Mouse (Mus musculus): Measurements from ENCODE around the gene Syce1.
"Not testable (repeated sequence)": the region's sequence is repeated elsewhere in the genome, so short reads cannot be mapped to it uniquely, and the experiment has no call there.

Syce1 gene

DNA sequence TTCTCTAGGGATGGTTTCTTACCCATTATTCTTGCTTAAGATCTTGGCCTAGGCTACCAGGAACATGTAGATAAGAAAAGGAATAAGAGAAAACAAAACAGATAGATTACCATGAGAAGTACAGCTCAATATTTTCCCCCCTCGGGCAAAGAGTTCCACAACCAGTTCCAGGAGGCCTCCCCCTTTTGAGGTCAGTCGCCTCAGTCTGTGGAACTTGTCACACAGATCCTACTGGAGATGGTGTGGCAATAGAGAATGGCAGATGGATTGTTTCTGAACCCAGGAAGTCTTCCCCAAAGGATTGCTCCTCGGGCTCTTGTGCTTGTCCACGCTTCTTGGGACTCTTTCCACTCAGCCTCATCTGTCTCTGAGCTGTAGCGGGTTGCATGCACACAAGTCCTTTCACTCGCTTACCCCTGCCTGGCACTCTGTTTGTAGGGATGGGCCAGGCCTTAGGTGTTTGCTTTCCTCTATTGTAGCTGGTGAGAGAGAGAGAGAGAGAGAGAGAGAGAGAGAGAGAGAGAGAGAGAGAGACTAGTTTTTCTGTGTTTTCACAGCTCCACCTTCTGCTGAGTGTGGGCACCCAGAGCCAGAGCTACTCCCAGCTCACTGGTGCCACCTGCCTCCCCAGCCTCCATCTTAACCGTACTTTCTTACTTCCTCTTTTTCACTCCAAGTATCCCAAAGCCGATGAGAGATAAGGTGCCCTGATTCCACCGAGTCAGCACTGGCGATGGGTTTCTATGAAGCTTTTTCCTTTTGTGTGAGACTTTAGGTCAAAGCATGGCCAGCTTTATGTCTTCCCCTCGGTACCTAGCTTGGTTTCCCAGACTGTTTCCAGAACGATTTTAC lies 21.5 kb downstream of the Syce1 start:
- no peak for DNase-seq

DNA sequence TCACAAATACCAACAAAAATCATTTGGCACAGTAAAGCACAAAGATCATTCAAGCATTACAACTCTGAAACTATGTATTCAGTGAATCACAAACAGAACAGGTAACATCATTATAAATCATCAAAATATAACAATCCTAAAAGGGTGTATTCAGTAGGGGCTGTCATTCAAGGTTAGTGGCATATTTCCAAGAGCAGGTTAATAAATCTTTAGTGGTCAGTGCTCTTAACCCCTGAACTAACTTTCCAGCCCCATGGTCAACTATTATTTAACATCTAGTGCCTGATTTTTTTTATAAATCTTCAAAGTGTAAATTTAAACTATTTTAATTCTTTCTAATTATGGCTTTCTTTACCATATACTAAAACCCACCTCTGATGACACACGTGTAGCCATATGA lies 22.3 kb downstream of the Syce1 start:
- DNase-seq, result not testable (repeated sequence)

- DNase-seq, result peak; percentile 49
These were observed 24.1 kb downstream of the Syce1 start, which contains the start of gene Cyp2e1 for GRCm38 (mm10) chr7:140763447-140764020. Cyp2e1 (plus strand) TSS chr7:140763739.

DNA sequence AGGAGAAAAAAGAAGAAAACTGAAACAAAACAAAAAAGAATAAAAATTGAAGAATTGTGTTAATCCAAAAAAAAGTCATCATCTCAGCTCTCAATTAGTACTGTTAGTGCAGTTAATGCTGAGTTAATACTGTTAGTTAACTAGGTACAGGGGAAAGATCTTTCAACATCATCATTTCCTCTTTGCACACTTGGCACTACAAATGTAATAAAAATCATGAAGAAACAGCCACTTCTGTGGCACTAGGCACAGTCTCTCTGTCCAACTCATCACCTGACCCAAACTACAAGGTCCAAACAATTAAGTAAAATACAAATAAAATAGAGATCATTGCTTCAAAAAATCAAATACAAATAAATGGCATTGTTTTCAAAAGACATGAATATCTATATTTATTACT lies 27.0 kb downstream of the Syce1 start:
- DNase-seq, result no peak

DNA sequence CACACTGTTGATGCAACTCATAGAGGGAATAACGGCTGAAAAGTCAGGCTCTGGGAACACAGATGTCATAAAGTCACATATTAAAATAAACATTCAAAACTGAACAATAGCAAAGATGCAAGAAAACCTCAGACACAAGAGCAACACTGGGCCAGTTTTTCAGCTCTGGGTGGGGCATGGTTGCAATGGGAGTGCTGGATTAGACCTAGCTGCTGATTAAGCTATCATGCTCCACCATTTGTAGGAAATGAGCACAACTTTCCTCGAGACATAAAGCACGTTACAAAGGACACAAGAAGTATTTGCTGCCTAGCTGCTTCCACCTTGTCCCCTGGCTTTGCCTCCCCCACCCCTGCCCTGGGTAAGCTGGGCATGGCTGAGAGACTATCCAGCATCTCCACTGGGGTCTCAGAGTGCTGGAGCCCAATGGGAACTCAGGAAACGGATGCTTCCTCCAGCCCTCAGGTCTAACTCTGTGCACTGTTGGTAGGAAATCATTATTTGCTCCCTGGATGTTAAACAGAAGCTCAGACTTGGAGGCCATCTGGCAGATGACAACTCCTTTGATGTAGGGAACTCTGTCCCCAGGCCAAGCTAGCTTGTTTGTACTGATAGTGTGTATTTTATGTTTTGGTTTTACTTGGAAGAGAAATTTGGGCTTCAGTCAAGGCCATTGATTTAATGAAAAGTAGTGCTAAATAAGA lies 31.3 kb downstream of the Syce1 start:
- no peak for DNase-seq

GRCm38 (mm10) chr7:140754556-140754955 lies 33.1 kb downstream of the Syce1 start:
- DNase-seq, result no peak

DNA sequence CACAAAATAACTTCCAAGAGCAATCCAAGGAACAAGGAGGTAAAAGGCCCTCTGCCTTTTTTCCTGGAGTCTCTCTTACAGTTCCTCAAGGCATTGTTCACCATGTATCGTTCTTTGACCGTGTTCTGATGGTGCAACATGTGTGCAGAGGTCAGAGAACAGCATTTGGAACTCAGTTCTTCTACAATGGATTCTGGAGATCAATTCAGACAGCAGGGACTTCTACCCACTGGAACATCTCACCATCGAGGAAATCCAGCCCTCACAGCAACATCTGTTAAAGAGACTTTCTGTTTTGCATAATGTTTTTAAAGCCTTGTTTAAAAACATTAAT lies 38.9 kb downstream of the Syce1 start:
- DNase-seq, result no peak

DNA sequence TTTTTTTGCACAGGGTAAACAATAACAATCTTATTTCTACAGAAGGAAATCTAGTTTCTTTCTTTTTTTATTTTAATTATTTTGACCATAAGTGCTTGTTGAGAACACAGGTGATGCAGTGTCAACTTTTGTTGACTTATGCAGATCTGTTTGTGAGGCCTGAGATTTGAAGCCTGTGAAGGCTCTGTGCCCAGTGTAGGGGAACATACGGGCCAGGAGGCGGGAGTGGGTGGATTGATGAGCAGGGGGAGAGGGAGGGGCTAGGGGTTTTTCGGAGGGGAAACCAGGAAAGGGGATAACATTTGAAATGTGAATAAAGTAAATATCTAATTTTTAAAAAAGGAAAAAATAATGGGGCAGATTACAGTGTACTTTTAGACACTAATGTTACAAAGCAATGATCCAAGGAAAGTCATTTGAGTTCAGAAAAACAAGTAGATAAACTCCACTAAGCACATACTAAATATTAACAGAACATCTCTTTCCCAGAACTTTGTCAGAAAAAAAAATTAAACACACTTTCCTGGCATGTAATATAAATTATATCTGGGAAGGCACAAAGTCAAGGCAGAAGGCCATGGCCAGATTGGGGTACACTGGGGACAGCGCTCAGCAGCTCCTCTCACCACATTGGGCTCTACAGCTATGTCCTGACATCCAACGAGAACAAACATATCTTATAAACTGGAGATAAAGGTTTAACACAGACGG lies 39.4 kb downstream of the Syce1 start:
- no peak for DNase-seq

DNA sequence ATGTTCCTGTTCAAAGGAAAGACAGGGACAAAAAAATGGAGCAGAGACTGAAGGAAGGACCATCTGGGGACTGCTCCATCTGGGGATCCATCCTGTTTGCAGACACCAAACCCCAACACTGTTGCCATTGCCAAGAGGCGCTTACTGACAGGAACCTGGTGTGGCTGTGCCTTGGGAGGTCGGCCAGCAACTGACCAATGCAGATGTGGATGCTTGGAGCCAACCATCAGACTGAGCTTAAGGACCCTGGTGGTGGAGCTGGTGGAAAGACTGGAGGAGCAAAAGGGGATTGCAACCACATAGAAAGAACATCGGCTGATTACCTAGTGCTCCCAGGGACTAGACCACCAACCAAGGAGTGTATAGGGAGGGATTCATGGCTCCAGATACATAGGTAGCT lies 40.2 kb downstream of the Syce1 start:
- no peak for DNase-seq

GRCm38 (mm10) chr7:140733162-140733561 lies 54.5 kb downstream of the Syce1 start:
- DNase-seq, result no peak

Data from kidney, adult 18-20 months (tissue).